Mouse (Mus musculus) gastrocnemius, postnatal 4 days (tissue): ENCODE measurements at regions not wholly inside any gene's neighbourhood (a gene's known extent, or its start where the extent isn't known, plus 50 kb on each side); places are given as distances from the start of the nearest gene placed in this dataset.

Source experiments
- DNase-seq, 2 experiments: peaks; one replicate each; pipeline ENCODE4 v3.0.0; 2021 to 2022; ENCODE audit warnings: low spot score in 2 of 2, mixed read lengths in 2 of 2

DNA sequence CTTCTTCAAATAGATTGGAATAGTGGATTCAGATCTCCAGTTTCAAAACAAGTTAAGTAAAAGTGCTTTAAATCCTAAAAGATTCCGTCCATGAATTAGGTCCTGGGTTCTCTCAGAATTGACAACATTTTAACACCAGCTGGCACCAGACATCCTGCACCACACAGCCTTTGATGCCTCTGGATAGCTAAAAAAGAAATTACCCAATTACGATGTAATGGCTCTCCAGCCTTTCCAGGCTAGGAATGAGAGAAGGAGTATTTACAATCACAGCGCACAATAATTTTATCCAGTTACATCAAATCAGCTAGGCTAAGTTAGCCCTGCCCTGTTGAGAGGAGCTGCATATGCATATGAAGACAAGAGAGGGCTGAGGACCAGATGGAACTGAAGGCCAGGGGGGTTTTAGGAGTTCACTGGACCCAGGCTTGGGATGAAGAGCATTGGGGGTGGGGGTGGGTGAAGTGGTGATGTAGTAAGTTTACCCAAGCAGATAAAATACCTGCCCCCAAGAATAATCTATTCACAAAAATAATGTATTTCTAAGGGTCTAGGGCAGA is 455.8 kb upstream of the Tle4 start:
- DNase-seq: no peak

GRCm38 (mm10) chr19:15052642-15053239 is 454.9 kb upstream of the Tle4 start:
- DNase-seq: no peak

DNA sequence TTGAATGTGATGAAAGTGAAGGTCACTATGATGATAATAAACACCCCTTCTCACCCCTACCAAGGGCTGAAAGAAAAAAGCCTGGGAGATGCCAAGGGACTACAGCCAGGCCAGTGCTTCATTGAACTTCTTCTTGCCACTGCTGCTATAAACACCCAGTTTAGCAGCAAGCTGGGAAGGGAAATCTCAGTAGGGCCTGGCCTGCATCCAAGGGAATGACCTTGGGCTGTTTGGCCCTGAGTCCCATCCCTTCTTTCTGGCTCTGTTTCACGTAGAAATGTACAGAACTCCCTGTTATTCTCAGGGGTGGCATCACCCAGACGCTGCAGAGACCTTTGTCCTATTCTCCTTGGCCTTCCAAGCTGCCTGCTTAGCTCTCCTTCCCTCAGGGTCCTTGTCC is 450.0 kb upstream of the Tle4 start:
- DNase-seq: peak in 1 of 2 experiments; percentile 24

DNA sequence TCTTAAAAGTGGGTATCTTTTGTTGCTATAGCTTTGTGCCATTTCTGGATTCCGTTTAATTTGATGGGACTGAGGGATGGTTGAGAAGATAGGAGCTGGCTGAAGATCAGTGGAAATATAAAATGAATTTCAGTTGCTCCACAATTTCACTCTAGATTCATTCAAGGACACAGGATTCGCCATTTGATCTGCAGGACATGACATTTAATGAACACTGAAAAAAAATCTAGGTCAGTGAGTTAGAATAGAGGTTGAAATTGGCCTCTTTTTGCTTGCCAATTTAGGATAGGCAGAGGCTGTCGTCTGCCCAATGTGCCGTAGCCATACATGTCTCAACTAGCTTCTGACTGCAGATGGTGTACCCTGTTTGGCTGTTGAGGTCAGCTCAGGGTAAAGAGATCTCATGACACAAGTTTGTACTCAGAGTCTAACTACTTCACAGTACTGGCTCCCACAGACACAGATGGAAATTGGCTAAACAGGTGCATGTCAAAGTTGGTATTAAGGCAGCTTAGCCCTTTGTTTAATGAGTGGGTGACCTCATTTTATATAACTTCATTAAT is 449.5 kb upstream of the Tle4 start:
- no peak for DNase-seq

DNA sequence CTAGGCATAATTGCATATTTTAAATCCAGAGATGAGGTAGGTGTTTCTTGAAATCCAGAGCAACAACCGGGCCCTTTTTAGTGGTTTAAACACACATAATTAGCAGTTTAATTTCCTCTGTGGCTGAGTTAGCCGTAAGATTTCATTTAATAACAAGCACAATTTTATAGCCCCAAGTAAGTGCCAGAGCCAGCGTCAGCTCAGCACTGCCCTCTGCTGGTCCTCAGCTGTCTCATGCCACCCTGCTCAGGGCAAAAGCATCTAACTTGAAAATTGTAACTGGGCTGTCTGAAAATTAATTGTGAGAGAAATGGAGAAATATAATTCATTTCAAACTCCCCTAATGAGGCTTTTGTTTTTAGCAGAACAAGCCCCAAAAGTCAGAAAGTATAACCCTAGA is 437.7 kb upstream of the Tle4 start:
- peak; percentile 40 to 65 for DNase-seq

GRCm38 (mm10) chr19:15033921-15034320 is 436.1 kb upstream of the Tle4 start:
- no peak for DNase-seq

GRCm38 (mm10) chr19:15033396-15033795 is 435.5 kb upstream of the Tle4 start:
- no peak for DNase-seq

- no peak for DNase-seq
Measured at GRCm38 (mm10) chr19:15032297-15032947, 434.6 kb upstream of the Tle4 start.

GRCm38 (mm10) chr19:15031483-15031882 is 433.6 kb upstream of the Tle4 start:
- DNase-seq: no peak

- no peak for DNase-seq
Measured at GRCm38 (mm10) chr19:15003596-15003995, 405.7 kb upstream of the Tle4 start.

GRCm38 (mm10) chr19:14993344-14993743 is 395.5 kb upstream of the Tle4 start:
- DNase-seq: no peak

GRCm38 (mm10) chr19:14970161-14970560 is 372.3 kb upstream of the Tle4 start:
- DNase-seq: no peak

GRCm38 (mm10) chr19:14968283-14968682 is 370.4 kb upstream of the Tle4 start:
- no peak for DNase-seq

DNA sequence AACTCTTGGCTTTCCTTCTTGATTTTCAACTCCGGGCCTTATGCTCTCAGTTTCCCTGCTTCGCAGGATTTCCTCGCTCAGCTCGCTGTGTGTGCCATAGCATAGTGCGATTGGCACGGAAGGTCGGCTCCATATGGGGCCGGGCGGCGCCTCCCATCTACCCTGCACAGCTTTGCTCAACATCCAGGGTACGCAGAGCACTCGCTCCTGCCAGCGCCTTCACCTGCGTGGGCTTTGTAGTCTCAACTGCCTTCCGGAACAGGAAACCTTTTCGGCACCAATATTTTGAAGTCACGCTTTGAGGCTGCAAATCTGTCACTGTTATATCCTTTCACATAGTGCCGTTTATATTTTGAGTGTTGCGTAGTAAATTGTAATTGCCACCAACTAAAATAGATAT is 359.9 kb upstream of the Tle4 start:
- no peak for DNase-seq

DNA sequence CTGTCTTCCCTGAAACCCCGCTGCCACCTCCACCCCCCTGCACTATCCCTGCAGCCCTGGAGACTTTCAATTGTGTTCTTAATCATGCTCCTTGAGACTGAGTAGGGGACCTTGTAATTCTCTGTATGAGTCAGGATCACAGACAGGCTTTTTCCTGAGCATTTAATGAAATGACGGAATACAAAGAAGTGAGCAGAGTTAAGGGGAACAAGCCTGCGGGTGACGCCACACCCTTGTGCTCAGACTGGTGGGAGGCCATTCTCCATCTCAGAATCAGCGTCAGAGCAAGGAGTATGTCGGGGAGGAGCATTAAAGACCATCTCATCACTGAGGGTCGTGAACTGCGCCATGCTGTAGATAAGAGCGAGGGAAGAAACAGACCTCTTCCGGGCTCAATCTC is 359.3 kb upstream of the Tle4 start:
- no peak for DNase-seq

DNA sequence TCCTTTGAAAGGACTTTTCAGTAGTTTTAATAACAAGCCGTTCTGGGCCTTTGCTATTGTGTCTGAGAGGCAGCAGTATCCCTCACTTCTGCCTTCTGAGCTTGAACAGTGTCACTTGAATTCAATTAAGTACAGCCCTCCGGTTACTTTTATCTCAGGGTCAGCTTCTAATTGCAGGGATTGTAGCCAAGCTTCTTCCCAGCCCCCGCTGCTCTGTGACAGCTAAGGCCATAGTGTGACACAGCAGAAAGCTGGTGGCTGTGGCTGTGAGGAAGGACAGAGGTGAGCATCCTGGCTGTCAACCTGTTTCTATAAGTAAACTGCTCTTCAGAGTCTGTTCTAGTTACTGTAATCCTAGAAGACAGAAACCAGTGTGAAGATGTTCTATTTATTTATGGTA is 358.5 kb upstream of the Tle4 start:
- DNase-seq: no peak

DNA sequence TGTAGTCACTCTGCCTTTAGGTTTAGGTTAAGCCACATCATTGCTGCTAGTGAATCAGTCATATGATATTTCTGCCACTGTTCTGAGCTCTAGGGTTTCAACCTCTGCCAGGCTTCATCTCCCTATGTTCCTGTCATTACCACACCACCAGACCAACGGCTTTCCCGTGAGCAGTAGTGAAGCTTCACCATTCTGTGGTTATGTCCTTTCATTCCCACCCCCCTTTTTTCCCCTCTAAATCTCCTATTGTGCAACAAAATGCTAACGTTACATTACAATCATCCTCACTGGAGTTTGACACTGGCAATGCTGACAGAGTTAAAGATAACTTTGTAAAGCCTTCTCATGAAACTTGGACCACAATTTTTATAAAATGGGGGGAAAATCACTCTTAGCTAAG is 358.1 kb upstream of the Tle4 start:
- DNase-seq: no peak

DNA sequence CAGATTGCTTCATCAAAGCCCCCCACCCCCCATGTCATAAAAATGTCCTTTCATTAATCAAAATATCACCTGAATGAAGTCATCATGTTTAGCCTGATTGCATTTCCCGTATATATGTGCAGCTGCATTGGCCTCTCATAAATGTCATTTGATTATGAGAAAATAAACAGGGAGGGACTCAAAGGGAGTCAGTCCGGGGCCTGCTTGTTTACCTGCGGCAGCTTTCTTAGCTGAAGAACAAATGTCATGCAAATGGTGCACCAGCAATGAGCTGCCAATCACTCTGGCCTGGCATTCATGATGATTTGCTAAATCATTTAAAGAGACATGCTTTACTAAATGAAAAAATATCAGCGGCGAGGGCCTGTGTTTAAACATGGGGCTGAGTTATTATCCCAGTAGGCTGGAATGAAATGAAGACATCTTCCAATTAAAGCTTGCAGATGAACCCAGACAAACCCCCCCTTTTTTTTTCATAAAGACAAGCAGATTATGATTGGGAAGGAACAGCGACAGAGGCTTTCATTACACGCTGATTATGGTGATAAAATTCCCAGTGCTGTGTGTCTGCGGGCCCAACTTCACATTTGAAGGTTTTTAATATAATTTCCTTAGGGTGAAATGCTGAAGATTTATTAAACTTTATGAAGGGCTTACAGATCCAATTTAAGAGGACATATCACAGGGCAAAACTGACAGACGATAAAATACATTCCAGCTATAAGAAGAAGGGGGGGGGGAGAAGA is 342.5 kb upstream of the Tle4 start:
- no peak for DNase-seq

DNA sequence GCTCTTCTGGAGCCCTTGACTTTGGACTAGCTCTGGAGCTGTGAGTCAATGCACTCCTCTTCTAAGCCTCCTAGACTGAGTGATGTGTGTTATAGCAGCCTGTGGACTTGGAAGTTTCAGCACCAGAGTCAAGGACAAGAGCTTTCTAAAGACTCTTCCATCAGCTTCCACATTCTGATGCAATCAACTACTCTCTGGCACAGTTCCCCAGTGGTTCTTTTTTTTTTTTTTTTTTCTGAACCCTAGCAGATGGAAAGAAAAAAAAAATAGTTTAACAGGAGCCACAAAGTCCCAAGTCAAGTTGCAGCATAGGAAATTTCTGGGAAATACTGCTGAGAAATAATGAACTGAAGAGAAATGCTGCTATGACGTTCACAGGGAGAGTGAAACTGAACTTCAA is 324.4 kb upstream of the Tle4 start:
- DNase-seq: no peak

DNA sequence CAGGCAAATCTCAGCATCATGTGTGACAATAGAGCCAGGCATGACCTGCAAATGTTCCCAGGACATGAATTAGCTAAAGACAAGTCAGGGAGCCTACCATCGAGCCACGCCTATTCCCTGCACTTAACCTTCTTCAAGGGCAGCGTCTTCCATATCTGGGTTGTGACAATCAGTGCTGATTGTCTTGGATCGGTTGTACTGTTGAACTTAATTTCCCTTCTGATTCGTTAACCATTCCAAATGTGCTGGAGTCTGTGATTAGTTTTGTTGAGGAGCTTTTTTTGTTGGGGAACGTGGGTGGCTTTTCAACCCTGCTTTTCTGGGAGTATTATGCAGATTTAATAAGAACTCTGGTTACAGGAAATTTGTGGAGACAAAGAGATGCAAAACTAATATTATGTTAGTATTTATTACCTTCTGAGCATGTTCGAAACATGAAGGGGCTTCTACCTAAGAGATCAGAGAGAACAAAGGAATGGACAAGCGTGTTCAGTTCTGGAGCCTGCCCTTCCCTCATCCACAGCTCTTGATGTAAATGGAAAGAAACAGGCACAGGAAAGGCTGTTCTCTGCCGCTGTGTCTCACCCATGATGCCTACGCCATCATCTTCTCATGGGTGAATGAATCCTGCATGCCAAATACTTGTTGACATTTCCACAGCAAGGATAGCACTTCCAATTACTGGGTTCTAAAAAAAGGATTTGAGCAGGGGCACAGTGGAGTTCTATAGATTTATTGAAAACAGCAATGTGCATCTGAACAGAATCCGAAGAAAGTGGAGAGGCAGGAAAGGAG is 313.4 kb upstream of the Tle4 start:
- no peak for DNase-seq

DNA sequence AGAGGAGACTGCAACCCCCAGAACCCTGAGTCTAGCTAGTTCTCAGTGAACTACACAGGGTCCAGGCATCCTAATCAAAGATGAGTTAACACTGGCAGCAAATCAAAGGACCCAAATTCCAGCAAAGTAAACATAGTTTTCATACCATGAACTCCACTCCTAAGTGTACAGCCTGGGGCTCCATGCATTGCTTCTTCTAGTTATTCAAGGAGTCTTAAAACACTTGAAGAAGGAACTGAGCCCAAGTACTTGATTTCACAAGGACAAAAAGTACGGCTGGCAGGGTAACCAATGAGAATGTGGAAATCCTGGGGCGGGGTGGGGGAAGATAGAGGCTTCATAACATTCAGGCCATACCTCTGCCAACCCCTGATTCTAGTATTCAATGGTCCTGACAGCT is 297.0 kb upstream of the Tle4 start:
- DNase-seq: no peak
